Mouse (Mus musculus) heart, adult 2 months (tissue): ENCODE results near the gene Cenpi. TPM values are rescaled to one million over a fixed set of nuclear protein-coding genes. Genes with fewer than 3 reads are reported as not detected.

ENCODE experiments used
- DNase-seq, 2 experiments: peaks; one replicate each; pipeline ENCODE4 v3.0.0; 2021
- H3K27ac ChIP-seq: fragments of 200-600 bp; 2 replicates; pipeline ENCODE4 v1.8.1; 2022
- H3K27me3 ChIP-seq: fragments of 200-500 bp; 2 replicates; pipeline ENCODE4 v1.6.1; 2012; ENCODE audit warnings: mild to moderate bottlenecking, low read length, inconsistent platforms, mixed read lengths; ENCODE audit not compliant: control insufficient read depth, insufficient read depth
- H3K36me3 ChIP-seq: fragments of 200-500 bp; 2 replicates; pipeline ENCODE4 v1.6.1; 2012; ENCODE audit warnings: low read length, inconsistent platforms; ENCODE audit not compliant: control insufficient read depth, insufficient read depth
- H3K4me1 ChIP-seq: fragments of 200-500 bp; 2 replicates; pipeline ENCODE4 v1.6.1; 2011; ENCODE audit warnings: low read length; ENCODE audit not compliant: control insufficient read depth, insufficient read depth
- H3K4me3 ChIP-seq: fragments of 200-600 bp; 2 replicates; pipeline ENCODE4 v1.8.1; 2022
- H3K79me2 ChIP-seq: fragments of 200-500 bp; replicated peaks from 2 replicates; pipeline ENCODE4 v1.6.1; 2012; ENCODE audit warnings: mild to moderate bottlenecking, inconsistent platforms, low read length, moderate library complexity, mixed read lengths; ENCODE audit not compliant: control insufficient read depth, insufficient read depth
- H3K9ac ChIP-seq: fragments of 200-500 bp; 2 replicates; pipeline ENCODE4 v1.6.1; 2012; ENCODE audit warnings: low read depth, mild to moderate bottlenecking, control low read depth, inconsistent platforms, low read length, mixed read lengths
- CTCF ChIP-seq: fragments of 200-600 bp; IDR thresholded peaks from 2 replicates; pipeline ENCODE4 v1.8.1; 2022; ENCODE audit warnings: antibody characterized with exemption, mild to moderate bottlenecking, moderate library complexity
- EP300 ChIP-seq: fragments of 200-500 bp; IDR thresholded peaks from 2 replicates; pipeline ENCODE4 v1.6.1; 2011; ENCODE audit warnings: low read depth, low read length, control low read depth; ENCODE audit not compliant: insufficient read depth
- POLR2A ChIP-seq: fragments of 200-500 bp; IDR thresholded peaks from 2 replicates; pipeline ENCODE4 v1.6.1; 2011; ENCODE audit warnings: mild to moderate bottlenecking, low read depth, low read length, control low read depth; ENCODE audit not compliant: insufficient read depth
- WGBS: fragments of 180-500 bp; shearing (Covaris S2); methylation state at CpG from one replicate; pipeline ENCODE4 v1.1.7; 2018; 5-methylcytosine and 5-hydroxymethylcytosine counted together
- intact Hi-C: fragments of 180-260 bp; cut with DNase I; formaldehyde crosslinking; loops from one replicate; pipeline ENCODE4 v1.15.1; 2025
- polyA plus RNA-seq: library from polyadenylated mRNA; depleted of rRNA; stranded (reverse); fragments of >200 nt; gene quantifications from 2 replicates; pipeline ENCODE4 v1.2.3, GENCODE M21; 2012
- total RNA-seq, 2 experiments: library from RNA; stranded (reverse); gene quantifications; 2 replicates each; pipeline ENCODE4 v1.2.3; 2021

Gene Cenpi
- total and polyA plus RNA-seq, 3 experiments = 0.10 to 0.48 (median 0.21) TPM

- no peak for TF ChIP-seq EP300
- peak; percentile 56 for TF ChIP-seq CTCF
- no peaks in the 10 kb centered on the region for H3K79me2 ChIP-seq
- H3K27me3 ChIP-seq = no peaks in the 10 kb centered on the region
- 87% methylated on average over 2 of the region's 2 CpGs for WGBS
- H3K4me3 ChIP-seq = no peak overlapping the region
- H3K27ac ChIP-seq = no peak overlapping the region
- no peak overlapping the region for H3K9ac ChIP-seq
- no peak for DNase-seq
- H3K4me1 ChIP-seq = no peaks in the 10 kb centered on the region
- intact Hi-C loops = no loop called here
- H3K36me3 ChIP-seq = no peaks in the 10 kb centered on the region
These were observed 25.4 kb downstream of the Cenpi start for GRCm38 (mm10) chrX:134333280-134333679.

- H3K27me3 ChIP-seq = no peaks in the 10 kb centered on the region
- no peak overlapping the region for H3K4me3 ChIP-seq
- H3K36me3 ChIP-seq = no peaks in the 10 kb centered on the region
- no peak overlapping the region for H3K27ac ChIP-seq
- DNase-seq = no peak
- no peaks in the 10 kb centered on the region for H3K79me2 ChIP-seq
- H3K4me1 ChIP-seq = no peaks in the 10 kb centered on the region
- WGBS = 77% methylated on average over 2 of the region's 2 CpGs
- intact Hi-C loops = no loop called here
- TF ChIP-seq CTCF (no peak), POLR2A (no peak), EP300 (no peak)
- H3K9ac ChIP-seq = no peak overlapping the region
These were observed 34.9 kb downstream of the Cenpi start for GRCm38 (mm10) chrX:134342735-134343134.

- 91% methylated on average over 6 of the region's 6 CpGs for WGBS
- intact Hi-C loops = loop anchor here (10.0 kb wide), 1 partner anchor 215 kb away; no protein-coding TSS in a partner anchor
- no peak overlapping the region for H3K4me3 ChIP-seq
These were observed 42.3 kb downstream of the Cenpi start for GRCm38 (mm10) chrX:134350205-134350604.

GRCm38 (mm10) chrX:134353848-134354247, 46.0 kb downstream of the Cenpi start:
- Histone ChIP-seq H3K4me3 (no peak overlapping the region), H3K79me2 (no peaks in the 10 kb centered on the region), H3K4me1 (no peaks in the 10 kb centered on the region), H3K27ac (no peak overlapping the region), H3K27me3 (no peaks in the 10 kb centered on the region), H3K9ac (no peak overlapping the region), H3K36me3 (no peaks in the 10 kb centered on the region)
- intact Hi-C loops = loop anchor here (10.0 kb wide), 1 partner anchor 219 kb away; no protein-coding TSS in a partner anchor
- DNase-seq = no peak
- TF ChIP-seq EP300 (no peak), CTCF (peak; percentile 54), POLR2A (no peak)

More at GRCm38 (mm10) chrX:134350205-134350604, 42.3 kb downstream of the Cenpi start:
- Histone ChIP-seq H3K27me3 (no peaks in the 10 kb centered on the region), H3K79me2 (no peaks in the 10 kb centered on the region), H3K27ac (no peak overlapping the region), H3K9ac (no peak overlapping the region), H3K36me3 (no peaks in the 10 kb centered on the region), H3K4me1 (no peaks in the 10 kb centered on the region)
- no peak for DNase-seq
- TF ChIP-seq CTCF (no peak), POLR2A (no peak), EP300 (no peak)

- TF ChIP-seq POLR2A (no peak), CTCF (no peak), EP300 (no peak)
- H3K27me3 ChIP-seq = no peaks in the 10 kb centered on the region
- no peaks in the 10 kb centered on the region for H3K36me3 ChIP-seq
- no peaks in the 10 kb centered on the region for H3K4me1 ChIP-seq
- no peak for DNase-seq
- intact Hi-C loops = loop anchor here (10.0 kb wide), 1 partner anchor 225 kb away; no protein-coding TSS in a partner anchor
- H3K9ac ChIP-seq = no peak overlapping the region
- 82% methylated on average over 4 of the region's 4 CpGs for WGBS
- H3K4me3 ChIP-seq = no peak overlapping the region
- H3K27ac ChIP-seq = no peak overlapping the region
- no peaks in the 10 kb centered on the region for H3K79me2 ChIP-seq
These were observed 51.5 kb downstream of the Cenpi start for GRCm38 (mm10) chrX:134359336-134359735.

- no peak for TF ChIP-seq POLR2A
- no peak for TF ChIP-seq EP300
- TF ChIP-seq CTCF = no peak
- 70% methylated on average over 4 of the region's 4 CpGs for WGBS
- intact Hi-C loops = no loop called here
- Histone ChIP-seq H3K4me1 (no peaks in the 10 kb centered on the region), H3K36me3 (no peaks in the 10 kb centered on the region), H3K9ac (no peak overlapping the region), H3K27me3 (no peaks in the 10 kb centered on the region), H3K27ac (no peak overlapping the region), H3K79me2 (no peaks in the 10 kb centered on the region), H3K4me3 (no peak overlapping the region)
- no peak for DNase-seq
These were observed 54.3 kb downstream of the Cenpi start for GRCm38 (mm10) chrX:134362156-134362555.
